Mouse (Mus musculus): Measurements from ENCODE around the gene Zbtb21.
A peak's percentile ranks its signal among the peaks of the same experiment; 100 is the strongest.
"Not testable (repeated sequence)": the region's sequence is repeated elsewhere in the genome, so short reads cannot be mapped to it uniquely, and the experiment has no call there.

Gene Zbtb21

DNA sequence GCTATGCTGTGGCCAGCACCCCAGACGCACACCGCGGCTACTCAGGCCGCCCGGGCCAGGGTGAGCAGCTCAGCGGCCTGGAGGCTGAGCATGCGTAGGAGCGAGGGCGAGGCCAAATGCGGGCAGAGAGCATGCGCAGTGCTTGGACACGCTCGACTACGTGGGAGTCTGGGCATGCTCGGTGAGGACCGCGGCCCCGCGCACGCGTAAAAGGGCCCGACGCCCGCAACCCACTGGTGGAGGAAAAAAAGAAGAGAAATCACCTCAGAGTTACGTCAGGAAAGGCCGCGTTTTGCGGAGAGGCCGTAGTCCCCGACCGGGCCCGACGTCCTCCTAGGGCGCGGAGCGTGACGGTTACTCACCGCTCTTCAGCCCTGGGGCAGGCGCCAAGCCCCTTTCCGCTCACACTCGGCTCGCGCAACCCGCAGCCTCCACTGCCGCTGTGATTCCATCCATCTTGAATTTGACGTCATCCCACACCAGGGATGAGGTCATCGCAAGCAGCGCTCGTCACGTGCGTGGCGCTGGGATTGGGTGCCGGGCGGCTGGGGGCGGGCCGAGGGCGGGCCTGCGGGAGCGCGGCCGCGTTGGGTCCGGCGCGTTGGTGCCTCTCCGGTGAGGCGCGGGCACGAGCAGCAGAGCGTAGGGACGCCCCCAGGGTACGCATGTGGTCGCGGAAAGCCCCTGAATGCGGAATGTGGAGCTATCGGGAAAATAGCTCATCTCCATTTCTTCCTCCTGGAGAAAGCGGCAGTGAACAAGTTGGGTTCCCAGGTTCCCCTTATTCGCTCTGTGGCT, at the start of gene Zbtb21, which contains the start of gene C2cd2:
TSS of gene Zbtb21 (minus strand) at position 472 of the 798 bp plus-strand sequence.
TSS of gene C2cd2 (minus strand) at position 448 of the 798 bp plus-strand sequence.
- DNase-seq = peak; percentile 98

DNA sequence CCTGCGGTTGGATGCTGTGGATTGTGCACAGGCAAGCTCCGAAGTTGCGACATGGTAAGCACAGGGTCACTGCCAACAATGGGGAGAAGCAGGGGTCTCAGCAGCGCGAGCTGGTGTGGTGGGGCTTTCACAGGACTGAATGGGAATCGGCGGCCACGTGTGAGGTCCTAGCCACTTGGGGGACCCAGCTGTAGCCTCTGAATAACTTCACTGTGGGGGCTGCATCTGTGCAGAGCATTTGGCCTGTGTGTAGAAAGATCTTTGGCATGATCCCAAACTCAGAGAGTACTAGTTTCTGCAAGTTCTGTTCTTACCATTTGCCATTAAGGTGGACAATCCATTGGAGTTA, 34.9 kb upstream of the Zbtb21 start:
- not testable (repeated sequence) for DNase-seq

DNA sequence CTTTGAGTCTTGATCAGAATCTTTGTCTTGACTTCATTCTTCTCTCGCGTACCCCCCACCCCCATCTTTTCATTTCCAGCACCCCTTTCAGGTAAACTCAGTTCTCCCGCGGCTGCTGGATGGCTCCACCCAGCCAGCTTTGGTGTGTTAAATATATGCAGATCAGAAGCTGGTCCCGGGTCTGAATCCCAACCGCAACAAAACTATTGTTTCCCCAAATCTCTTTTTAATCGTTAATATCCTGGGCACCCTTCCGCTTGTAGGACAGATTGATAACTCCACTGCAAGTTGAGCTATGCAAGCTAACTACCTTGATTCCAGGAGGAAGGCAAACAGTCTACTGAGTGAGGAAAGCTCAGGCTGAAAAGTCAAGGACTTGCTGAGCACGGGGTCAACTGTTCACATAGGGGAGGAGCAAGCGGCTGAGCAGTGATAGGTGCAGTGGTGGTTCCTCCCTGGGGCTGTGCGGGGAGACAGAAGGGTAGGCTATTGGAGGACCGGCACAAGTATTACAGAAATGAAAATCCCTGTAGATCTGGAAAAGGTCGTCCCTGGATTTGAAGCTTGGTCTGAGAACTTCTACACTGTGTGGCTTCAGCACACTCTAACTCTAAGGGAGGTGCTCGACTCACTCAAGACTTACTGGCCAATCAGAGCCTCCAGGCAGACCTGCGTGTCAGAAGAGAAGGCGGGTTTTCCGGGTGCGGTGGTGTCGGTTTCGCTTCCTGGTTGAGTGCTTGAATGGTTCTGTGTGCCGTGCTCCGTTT, 34.4 kb upstream of the Zbtb21 start, which contains the start of gene B230307C23Rik:
TSS of gene B230307C23Rik (plus strand) at position 700 of the 767 bp plus-strand sequence.
- peak; percentile 93 for DNase-seq

DNA sequence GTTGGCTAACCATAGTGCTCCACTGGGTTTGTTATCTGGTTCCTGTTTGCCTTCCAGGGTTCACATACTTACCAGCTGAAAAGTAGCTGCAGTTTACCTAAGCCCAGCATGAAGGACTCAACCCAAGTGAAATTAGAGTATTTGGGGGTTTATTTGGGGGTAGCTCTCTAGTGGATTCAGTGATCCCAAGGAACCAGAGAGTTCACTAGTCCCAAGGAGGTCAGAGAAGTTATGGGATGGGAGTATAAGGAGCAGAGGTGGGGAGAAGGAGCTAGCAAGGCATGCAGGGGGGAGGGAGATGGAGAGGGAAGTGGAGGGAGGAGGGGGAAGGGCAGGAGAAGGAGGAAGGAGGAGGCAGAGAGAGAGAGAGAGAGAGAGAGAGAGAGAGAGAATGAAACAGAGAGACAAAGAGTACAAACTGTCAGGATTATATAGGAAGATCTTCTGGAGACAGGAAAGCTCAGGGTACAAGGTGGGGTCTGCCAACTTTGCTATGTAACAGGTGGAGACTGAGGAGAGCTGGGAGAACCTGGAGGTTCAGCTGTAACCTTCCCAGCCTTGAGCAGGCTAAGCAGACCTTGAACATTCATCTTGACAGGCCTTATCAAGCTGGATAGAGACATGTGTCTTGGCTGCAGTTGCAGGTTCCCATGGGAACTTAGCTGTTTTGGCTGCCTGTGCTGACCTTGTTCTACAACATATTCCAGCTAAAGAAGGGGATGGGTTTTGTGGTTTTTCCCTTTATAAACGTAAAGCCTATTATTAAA, 33.6 kb upstream of the Zbtb21 start:
- DNase-seq = peak; percentile 25

DNA sequence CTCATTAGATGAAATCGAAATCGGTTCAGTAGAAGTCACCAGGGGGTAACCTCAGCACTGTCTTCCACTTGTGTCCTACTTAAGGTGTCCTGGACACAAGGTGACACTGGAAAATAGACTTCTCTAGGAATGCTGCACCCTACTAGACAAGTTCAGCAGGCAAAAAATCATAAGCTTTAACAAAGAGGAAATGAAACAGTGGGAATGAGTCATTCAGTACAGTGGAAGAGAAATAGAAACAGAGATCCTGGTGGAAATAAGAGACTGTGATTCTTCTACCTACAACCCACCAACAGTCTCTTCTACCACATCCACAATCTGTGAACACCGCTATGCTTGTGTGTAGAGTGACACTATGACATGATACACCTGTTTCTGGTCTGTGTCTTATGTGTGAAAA, 30.1 kb upstream of the Zbtb21 start:
- not testable (repeated sequence) for DNase-seq

DNA sequence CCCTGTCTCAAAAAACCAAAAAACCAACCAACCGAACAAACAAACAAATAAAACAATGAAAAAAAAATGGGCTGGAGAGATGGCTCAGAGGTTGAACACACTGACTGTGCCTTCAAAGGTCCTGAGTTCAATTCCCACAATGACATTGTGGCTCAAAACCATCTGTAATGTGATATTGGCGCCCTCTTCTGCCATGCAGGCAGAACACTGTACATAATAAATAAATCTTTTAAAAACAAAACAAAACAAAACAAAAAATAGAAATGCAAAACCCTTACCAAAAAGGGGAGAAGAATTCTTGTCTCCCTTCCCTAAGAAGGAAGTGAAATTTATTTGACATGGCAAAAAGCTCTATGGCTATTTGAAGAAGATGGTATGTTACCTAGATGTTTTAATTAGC, 29.1 kb upstream of the Zbtb21 start:
- DNase-seq = no peak

DNA sequence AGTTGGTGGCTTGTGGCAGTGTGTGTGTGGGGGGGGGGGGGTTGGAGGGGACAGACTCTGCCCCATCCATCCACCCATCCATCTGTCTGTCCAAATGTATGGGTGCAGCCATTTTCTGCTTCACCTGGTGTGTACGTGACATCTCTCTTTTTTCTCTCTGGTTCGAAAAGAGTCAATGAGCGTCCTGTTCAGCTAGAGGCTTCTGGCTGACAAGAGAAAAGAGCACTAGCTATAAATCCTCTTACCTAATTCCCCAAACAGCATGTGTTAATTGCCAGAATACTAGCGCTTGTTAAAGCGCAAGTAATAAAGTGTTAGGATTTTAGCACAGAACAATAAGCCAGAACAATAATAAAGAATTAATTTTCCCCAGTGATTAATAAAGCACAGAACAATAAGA, 22.2 kb upstream of the Zbtb21 start:
- DNase-seq = no peak

DNA sequence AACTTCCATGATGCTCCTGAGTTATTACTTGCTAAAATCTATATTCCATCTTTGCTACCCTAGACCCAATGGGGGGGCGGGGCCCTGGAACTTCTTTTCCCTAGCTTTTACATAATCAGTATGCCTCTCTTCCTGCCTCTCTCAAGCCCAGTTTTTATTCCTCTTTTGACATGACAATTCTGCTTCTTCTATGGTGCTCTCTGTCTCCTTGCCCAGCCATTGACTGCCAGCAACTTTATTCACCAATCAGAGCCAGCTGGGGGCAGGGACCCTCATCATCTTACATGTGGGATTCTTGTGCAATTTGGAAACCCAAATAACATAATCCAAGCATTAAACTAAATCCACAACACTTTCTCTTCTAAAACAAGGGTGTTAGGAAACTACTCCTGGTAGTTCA, 18.9 kb upstream of the Zbtb21 start:
- DNase-seq = no peak

DNA sequence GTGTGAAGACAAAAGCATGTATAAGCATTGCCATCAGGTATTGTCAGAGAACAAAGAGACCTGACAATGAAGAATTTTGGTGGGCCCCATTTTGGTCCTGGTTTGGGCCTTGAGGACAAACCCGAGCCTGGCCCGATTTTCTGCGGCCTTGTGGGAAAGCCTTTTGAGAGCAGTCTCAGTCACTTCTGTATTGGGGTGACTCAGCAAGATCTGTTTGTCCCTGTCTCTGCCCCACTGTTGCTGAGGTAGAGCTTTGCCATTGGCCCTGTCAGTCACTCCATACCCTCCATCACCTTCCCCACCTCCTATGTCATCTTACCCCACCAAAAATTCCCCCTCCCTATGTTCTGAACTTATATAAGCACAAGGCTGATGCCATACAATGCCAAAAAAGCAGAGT, 15.3 kb upstream of the Zbtb21 start:
- no peak for DNase-seq

DNA sequence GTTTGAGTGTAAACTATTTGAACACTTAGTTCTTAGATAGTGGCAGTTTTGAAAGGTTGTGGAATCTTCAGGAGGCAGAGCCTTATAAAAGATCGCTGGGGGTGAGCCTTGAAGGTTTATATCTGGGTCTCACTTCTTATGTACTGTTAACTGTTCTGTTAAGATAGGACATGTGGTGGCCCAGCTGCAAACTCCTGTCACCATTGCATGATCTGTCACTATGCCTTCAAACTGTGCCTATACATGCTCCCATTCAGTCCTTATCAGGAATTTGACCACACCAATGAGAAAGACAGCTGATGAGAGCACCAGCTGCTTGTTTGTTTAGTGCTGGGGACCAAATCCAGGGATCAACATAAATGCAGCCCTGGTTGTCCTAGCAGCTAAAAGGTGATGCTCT, 14.9 kb upstream of the Zbtb21 start:
- DNase-seq = no peak

DNA sequence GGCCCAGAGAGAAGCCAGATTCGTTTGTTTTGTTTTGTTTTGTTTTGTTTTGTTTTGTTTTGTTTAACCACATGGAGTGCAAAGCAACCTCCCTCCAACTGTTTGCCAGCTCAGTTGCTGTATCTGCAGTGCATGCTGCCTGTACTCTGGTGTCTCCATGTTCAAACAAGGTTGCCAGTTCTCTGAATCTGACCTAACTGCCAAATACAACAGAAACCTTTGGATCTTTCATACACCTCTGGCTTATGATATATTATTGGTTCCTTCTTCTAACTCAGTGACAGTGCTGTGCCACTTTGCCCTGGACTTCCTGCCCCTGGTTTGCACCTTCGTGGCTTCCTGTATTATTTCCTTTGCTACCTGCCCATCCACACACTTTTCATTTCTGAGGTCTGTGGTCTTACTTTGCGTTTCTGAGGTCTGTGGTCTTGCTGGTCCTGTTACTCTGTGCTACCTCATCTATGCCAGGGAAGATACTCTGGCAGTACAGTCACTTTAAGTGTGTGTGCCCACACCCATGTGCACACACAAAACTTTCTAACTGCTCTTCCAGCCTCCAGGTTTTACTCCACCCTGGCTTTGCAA, 1.6 kb upstream of the Zbtb21 start:
- no peak for DNase-seq

DNA sequence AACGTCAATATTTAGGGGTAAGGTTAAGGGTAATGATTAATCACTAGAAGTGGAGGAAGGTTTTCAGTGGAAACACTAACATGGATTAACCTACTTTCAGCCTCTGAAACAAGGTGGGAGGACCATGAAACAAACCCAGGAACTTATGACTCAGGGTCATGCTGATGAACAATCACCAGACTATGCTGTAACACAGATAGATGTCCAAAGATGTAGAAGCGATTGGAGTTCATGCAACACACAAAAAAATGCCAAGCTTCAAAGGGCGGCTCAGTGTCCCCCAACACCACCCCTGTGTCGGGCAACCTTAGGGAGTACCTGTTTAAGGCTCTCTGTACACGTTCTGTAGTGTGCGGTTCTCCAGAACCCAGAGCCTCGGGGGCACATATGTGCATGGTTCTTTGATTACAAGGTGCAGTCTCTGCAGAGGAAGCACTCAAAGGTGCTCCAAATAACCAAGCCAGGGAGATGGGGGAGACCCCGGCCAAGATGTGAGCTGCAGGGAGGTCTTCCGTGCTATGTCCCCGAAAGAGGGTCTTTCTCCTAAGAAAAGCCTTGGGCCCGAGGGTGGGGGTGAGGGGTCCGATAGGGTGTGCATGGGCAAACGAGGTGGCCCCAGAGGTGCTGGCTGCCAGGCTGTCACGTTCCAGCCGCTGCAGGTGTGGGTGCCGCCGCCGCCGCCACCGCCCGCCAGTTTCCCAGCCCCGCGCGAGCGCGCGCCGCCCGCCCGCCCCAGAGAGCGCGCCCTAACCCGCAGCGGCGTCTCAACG, 856 bp downstream of the Zbtb21 start:
- DNase-seq = peak; percentile 55

DNA sequence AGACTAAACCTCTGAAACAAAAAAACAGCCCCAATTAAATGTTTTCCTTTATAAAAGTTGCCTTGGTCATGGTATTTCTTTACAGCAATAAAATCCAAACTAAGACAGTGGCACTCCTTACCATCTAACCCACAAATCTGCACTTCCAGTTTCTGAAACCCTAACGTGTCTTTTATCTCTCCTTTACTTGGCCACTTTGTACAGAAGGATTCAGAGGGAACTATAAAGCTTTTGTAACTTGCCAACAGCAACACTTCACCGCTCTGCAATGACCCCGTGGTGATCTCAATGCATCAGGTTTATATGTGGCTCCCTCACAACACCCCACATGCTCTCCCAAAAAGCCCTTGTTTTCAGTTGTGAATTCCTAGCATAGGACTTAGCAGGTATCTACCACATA, 2.1 kb downstream of the Zbtb21 start:
- no peak for DNase-seq

DNA sequence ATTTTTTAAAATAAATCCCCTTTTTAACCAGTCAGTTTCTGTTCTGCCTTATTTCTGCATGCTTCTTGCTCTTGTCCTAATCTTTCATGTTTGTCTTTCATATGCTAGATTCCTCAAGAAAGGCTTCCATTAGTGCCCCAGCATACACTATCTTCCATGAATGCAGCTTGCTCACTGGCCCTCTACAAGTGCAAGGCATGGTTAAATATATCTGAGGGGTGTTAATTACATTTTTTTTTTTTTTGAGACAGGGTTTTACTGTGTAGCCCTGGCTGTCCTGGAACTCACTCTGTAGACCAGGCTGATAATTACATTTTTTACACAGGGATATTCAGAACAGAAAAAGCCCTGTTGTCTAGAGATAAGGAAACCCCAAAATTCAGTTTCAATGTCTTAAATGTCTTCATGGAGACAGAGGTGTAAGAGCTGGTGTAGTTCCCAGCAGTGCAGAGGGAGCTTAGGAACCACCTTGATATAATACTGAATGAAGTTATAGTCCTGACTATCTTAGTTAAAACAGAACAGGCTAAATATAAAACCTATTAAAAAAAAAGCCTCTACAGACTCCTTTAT, 3.9 kb downstream of the Zbtb21 start:
- DNase-seq = no peak

DNA sequence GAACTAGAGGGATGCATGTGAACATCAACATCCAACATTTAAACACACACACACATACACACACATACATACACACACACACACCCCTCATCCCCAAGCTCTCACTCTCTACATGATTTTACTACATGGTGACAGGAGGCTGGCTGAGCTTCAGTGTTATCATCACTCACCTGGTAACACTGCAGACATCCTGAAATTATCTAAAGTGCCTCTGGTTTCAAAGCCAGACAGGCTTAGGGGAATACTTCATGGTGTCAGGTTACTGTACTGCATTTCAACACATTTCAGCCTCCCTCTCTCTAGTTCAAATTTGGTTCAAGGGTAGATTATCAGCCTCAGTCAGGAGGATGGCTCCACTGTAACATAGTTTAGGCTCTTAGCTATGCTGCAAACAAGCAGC, 4.8 kb downstream of the Zbtb21 start:
- DNase-seq = no peak

DNA sequence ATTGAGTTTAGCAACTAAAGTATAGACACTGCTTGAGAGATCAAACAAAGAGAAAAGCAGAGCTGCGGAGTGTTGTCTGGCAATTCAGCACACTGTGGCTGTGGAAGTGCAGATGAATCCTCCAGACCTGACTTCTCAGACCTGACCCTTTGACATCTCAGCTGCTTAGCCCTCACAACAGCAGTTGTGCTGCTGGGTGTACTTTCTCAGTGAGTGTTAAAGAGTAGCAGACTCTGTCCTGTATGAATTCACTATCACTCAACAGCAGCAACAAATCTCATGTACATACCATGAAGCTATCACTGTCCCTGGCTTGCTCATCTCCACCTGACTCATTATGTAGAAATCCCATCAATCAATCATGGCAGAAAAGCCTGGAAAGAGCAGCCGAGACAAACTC, 6.4 kb downstream of the Zbtb21 start:
- no peak for DNase-seq

DNA sequence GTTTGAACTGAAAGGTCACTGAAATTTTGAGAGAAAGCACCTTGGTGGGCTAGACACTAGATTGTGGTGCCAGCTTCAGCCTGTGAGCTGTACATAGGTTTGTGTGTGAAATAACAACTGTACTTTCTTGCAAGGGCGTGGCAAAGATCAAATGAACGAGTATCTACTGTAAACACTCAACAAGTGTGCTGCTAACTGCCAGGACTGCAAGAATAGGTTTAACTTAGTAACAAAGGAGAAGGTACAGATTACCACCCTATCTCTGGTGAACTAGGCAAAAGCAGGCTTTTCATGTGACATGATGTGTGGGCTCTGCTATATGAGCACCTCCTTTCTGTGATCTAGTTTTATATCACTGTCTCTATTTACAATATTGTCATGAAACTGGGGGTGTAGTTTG, 9.1 kb downstream of the Zbtb21 start:
- no peak for DNase-seq

DNA sequence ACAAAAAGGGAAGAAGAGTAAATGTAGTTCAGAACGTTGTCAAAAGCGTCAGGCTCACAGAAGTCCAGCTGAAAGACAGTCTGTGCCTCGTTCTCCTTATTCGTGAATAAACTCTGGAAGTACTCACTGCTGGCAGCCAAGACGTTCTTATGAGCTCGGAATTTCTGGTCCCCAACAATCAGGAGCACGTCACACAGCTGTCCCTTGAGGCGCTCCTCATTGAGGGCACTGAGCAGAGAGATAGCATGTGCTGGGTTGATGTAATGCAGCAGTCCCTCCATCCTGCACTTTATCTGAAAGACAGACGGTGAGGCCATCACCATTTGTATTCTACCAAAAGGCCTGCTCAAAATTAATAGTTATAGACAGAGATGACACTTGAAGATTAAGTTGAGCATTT, 9.6 kb downstream of the Zbtb21 start:
- no peak for DNase-seq

DNA sequence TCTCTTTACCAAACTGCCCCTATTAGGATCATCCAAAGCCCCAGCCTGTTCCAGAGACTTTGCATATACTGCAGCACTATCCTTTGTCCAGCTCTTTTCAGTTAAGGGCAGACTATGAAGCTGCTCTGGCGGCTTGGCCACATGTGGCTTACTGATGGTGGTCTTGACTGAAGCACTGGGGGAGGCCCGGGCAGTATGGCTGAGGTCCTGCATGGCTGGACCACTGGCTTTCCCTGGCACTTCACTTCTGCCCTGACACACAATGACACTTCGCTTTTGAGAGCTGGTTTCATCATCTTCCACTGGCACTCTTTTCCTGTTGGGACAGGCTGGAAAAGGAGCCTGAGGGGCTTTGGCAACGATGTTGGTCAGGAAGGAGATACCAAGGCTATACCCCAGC, 10.1 kb downstream of the Zbtb21 start:
- no peak for DNase-seq

DNA sequence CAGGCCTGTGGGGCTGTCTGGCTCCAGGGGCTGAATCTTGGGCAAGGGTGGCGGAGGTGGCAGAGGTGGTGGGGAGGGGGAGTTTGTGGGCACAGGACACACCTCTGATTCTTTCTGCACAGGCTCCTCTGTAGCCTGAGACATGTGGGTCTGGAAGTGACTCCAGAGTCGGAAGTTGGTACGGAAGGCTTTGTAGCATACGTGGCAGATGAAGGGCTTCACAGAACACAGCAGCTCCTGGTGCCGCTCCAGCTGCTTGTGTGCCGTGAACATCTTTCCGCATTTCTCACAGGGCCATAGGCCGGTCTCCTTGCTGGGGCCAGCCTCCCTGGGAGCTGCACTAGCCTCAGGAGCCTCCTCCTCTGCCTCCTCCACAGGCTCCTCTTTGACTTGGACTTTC, 12.4 kb downstream of the Zbtb21 start:
- no peak for DNase-seq

DNA sequence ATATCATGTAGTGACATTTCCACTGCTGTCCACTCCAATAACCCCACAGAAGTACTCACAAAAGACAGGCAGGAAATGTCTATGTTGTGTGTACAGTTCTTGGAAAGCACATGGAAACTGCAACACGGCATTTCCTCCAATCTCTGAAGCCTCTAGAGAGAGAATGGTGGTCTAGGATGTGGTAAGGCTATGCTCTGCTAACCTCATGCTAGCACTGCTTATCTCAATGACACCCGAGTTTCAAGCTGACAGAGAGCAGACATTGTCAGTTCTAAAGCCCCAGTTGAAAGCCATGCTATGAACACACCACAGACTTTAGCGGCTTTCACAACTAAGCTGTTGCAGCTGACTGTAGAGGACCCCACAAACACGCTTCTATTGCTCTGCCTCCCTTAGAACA, 13.6 kb downstream of the Zbtb21 start:
- no peak for DNase-seq

DNA sequence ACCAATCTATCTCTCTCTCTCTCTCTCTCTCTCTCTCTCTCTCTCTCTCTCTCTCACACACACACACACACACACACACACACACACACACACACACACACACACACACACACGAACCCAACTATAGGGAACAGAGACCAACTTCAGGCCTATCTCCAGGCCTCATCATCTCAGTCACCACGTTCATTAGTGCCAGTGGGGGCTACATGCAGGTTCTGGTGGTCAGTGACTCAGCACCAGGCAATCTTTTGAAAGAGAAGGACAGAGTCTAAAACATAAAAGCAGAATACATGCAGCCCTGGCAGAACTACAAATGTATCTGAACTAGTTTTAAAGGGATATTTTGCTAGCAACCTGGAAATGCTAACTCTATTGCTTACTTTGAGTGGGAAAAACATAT, 15.4 kb downstream of the Zbtb21 start:
- DNase-seq = not testable (repeated sequence)

Measured in kidney, adult 9 months (tissue).